Mouse (Mus musculus): Measurements from ENCODE around the gene Lefty2. TPM values are rescaled to one million over a fixed set of nuclear protein-coding genes. Genes with fewer than 3 reads are reported as not detected.
"Not testable (repeated sequence)": the region's sequence is repeated elsewhere in the genome, so short reads cannot be mapped to it uniquely, and the experiment has no call there.

Gene Lefty2
- polyA plus RNA-seq, 1 experiment from 2014 or later, result 0.05 TPM

DNA sequence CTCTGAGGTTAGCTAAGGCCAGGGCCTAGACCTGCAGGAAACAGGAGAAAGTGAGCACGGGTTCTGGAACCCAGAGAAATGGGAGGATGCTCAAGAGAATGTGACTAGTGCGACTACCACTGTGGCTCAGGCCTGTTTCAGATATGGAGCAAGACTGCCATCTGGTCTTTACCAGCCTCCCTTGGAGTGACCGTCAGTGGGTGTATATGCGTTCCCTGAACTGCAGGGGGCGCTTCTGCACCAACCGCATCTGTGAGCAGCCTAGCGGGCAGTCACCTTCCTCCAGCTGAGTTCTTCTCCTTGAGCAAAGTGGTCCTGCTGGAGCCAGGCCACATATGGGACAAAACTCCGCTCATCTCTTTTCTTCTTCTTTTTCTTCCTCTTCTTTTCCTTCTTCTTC, 26.8 kb downstream of the Lefty2 start:
- Histone ChIP-seq H3K36me3 (no peaks in the 10 kb centered on the region), H3K4me1 (replicated peaks) (no peaks in the 10 kb centered on the region), H3K27ac (no peak overlapping the region), H3K27me3 (replicated peaks) (no peaks in the 10 kb centered on the region), H3K4me2 (replicated peaks) (no peak overlapping the region), H3K4me3 (replicated peaks) (no peak overlapping the region), H3K9ac (no peak overlapping the region), H3K9me3 (no peaks in the 10 kb centered on the region)
- no peak for ATAC-seq
- WGBS, result 38% methylated on average over 8 of the region's 8 CpGs

GRCm38 (mm10) chr1:180922273-180923048, 29.6 kb downstream of the Lefty2 start:
- Histone ChIP-seq H3K4me2 (replicated peaks) (no peak overlapping the region), H3K27me3 (replicated peaks) (no peaks in the 10 kb centered on the region), H3K27ac (no peak overlapping the region), H3K9me3 (no peaks in the 10 kb centered on the region), H3K4me1 (replicated peaks) (no peaks in the 10 kb centered on the region), H3K4me3 (replicated peaks) (no peak overlapping the region), H3K9ac (no peak overlapping the region), H3K36me3 (no peaks in the 10 kb centered on the region)
- no peak for ATAC-seq
- 67% methylated on average over 6 of the region's 6 CpGs for WGBS

- H3K36me3 ChIP-seq, result no peaks in the 10 kb centered on the region
- H3K9ac ChIP-seq, result no peak overlapping the region
- no peak for ATAC-seq
- H3K9me3 ChIP-seq, result no peaks in the 10 kb centered on the region
- H3K4me1 ChIP-seq (replicated peaks), result no peaks in the 10 kb centered on the region
- no peak overlapping the region for H3K27ac ChIP-seq
- 50% methylated on average over 2 of the region's 2 CpGs for WGBS
- H3K4me3 ChIP-seq (replicated peaks), result no peak overlapping the region
- H3K27me3 ChIP-seq (replicated peaks), result no peaks in the 10 kb centered on the region
- no peak overlapping the region for H3K4me2 ChIP-seq (replicated peaks)
Observed at GRCm38 (mm10) chr1:180924737-180925136, 31.8 kb downstream of the Lefty2 start.

- Histone ChIP-seq H3K4me3 (replicated peaks) (no peak overlapping the region), H3K27me3 (replicated peaks) (no peaks in the 10 kb centered on the region), H3K36me3 (no peaks in the 10 kb centered on the region), H3K4me1 (replicated peaks) (no peaks in the 10 kb centered on the region), H3K27ac (no peak overlapping the region), H3K9me3 (no peaks in the 10 kb centered on the region), H3K9ac (no peak overlapping the region), H3K4me2 (replicated peaks) (no peak overlapping the region)
- WGBS, result 60% methylated on average over 4 of the region's 4 CpGs
- no peak for ATAC-seq
Observed at GRCm38 (mm10) chr1:180926286-180926685, 33.4 kb downstream of the Lefty2 start.

- Histone ChIP-seq H3K4me3 (replicated peaks) (no peak overlapping the region), H3K4me2 (replicated peaks) (no peak overlapping the region), H3K9me3 (no peaks in the 10 kb centered on the region), H3K27ac (no peak overlapping the region), H3K27me3 (replicated peaks) (peaks cover 11% of the 10 kb centered on the region), H3K9ac (no peak overlapping the region), H3K4me1 (replicated peaks) (no peaks in the 10 kb centered on the region), H3K36me3 (no peaks in the 10 kb centered on the region)
- ATAC-seq, result no peak
- WGBS, result 29% methylated on average over 2 of the region's 2 CpGs
Observed at GRCm38 (mm10) chr1:180929599-180929998, 36.7 kb downstream of the Lefty2 start.

GRCm38 (mm10) chr1:180931106-180931505, 38.2 kb downstream of the Lefty2 start:
- 64% methylated on average over 3 of the region's 3 CpGs for WGBS
- peaks cover 24% of the 10 kb centered on the region for H3K27me3 ChIP-seq (replicated peaks)
- ATAC-seq, result no peak
- H3K9me3 ChIP-seq, result no peaks in the 10 kb centered on the region
- H3K36me3 ChIP-seq, result no peaks in the 10 kb centered on the region
- no peak overlapping the region for H3K9ac ChIP-seq
- no peak overlapping the region for H3K4me3 ChIP-seq (replicated peaks)
- no peaks in the 10 kb centered on the region for H3K4me1 ChIP-seq (replicated peaks)
- H3K27ac ChIP-seq, result no peak overlapping the region
- H3K4me2 ChIP-seq (replicated peaks), result no peak overlapping the region

- Histone ChIP-seq H3K36me3 (no peaks in the 10 kb centered on the region), H3K4me2 (replicated peaks) (no peak overlapping the region), H3K9ac (no peak overlapping the region; the same call in 1 of the 2 replicates), H3K4me1 (replicated peaks) (no peaks in the 10 kb centered on the region), H3K4me3 (replicated peaks) (no peak overlapping the region), H3K27me3 (replicated peaks) (peaks cover 25% of the 10 kb centered on the region), H3K9me3 (no peaks in the 10 kb centered on the region), H3K27ac (no peak overlapping the region)
- WGBS, result 38% methylated on average over 6 of the region's 6 CpGs
- no peak for ATAC-seq
Observed at GRCm38 (mm10) chr1:180933659-180934058, 40.8 kb downstream of the Lefty2 start.

DNA sequence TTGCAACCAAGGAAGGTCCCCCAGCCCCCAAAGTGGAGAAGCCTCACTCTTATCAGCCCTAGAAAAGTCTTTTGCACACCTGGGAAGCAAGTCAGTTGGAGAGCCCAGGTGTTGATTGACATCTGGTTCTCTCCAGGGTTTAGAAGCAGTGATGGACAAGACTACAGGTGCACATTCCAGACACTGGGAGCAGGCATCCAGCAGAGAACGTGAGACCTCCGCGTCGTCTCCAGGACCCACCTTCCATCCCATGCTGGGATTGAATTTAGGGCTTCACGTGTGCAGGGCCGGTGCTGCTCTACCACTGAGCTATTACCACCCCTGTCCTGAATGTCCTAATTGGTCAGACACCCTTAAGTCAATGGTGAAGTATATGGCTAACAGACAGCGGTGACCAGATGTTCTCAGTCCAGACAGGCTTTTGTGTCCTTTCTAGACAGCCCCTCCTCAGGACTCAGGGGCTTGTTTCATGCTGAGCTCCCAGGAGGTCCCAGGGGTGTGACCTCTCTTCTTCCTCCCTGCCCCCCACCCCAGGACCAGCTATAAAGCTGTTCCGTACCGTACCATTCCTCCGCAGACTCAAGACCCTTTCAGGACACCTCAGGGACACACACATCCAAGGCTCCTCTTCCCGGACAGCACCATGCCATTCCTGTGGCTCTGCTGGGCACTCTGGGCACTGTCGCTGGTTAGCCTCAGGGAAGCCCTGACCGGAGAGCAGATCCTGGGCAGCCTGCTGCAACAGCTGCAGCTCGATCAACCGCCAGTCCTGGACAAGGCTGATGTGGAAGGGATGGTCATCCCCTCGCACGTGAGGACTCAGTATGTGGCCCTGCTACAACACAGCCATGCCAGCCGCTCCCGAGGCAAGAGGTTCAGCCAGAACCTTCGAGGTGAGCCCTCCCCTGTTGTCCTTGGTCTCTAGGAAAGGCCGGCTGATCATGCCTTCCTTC, 41.8 kb downstream of the Lefty2 start, which contains the start of gene Lefty1:
Gene Lefty1 (plus strand): TSS at position 556 of the 953 bp plus-strand sequence.
- Histone ChIP-seq H3K27me3 (replicated peaks) (peaks cover 25% of the 10 kb centered on the region), H3K4me2 (replicated peaks) (no peak within 1 kb of the TSS), H3K9ac (no peak within 1 kb of the TSS), H3K4me3 (replicated peaks) (no peak within 1 kb of the TSS), H3K9me3 (no peaks in the 10 kb centered on the region), H3K4me1 (replicated peaks) (no peaks in the 10 kb centered on the region), H3K36me3 (no peaks in the 10 kb centered on the region), H3K27ac (no peak within 1 kb of the TSS)
- whole genome bisulfite sequencing, result 29% methylated on average over 21 of the region's 21 CpGs
- ATAC-seq, result no peak

GRCm38 (mm10) chr1:180936610-180937398, 43.9 kb downstream of the Lefty2 start:
- ATAC-seq, result peak; percentile 92
- Histone ChIP-seq H3K4me3 (replicated peaks) (peak overlapping the region; percentile 29), H3K9ac (peak overlapping the region; percentile 34; the same call in 1 of the 2 replicates), H3K4me2 (replicated peaks) (peak overlapping the region; percentile 72), H3K4me1 (replicated peaks) (peaks cover 11% of the 10 kb centered on the region), H3K27me3 (replicated peaks) (peaks cover 25% of the 10 kb centered on the region)
- H3K9me3 ChIP-seq, H3K36me3 ChIP-seq, H3K27ac ChIP-seq: not testable (repeated sequence)
- 5% methylated on average over 39 of the region's 41 CpGs for WGBS

DNA sequence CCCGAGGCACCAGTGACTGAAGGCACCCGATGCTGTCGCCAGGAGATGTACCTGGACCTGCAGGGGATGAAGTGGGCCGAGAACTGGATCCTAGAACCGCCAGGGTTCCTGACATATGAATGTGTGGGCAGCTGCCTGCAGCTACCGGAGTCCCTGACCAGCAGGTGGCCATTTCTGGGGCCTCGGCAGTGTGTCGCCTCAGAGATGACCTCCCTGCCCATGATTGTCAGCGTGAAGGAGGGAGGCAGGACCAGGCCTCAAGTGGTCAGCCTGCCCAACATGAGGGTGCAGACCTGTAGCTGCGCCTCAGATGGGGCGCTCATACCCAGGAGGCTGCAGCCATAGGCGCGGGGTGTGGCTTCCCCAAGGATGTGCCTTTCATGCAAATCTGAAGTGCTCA, 44.7 kb downstream of the Lefty2 start:
- not testable (repeated sequence) for H3K4me2 ChIP-seq (replicated peaks); ATAC-seq; H3K36me3 ChIP-seq; H3K9me3 ChIP-seq; H3K27ac ChIP-seq; H3K4me3 ChIP-seq (replicated peaks); H3K9ac ChIP-seq
- H3K4me1 ChIP-seq (replicated peaks), result peaks cover 13% of the 10 kb centered on the region
- 57% methylated on average over 13 of the region's 13 CpGs for WGBS
- peaks cover 25% of the 10 kb centered on the region for H3K27me3 ChIP-seq (replicated peaks)

- H3K27me3 ChIP-seq (replicated peaks), result peaks cover 19% of the 10 kb centered on the region
- WGBS, result 81% methylated on average over 2 of the region's 2 CpGs
- H3K27ac ChIP-seq; ATAC-seq; H3K9me3 ChIP-seq; H3K4me3 ChIP-seq (replicated peaks); H3K9ac ChIP-seq; H3K36me3 ChIP-seq; H3K4me2 ChIP-seq (replicated peaks): not testable (repeated sequence)
- H3K4me1 ChIP-seq (replicated peaks), result peaks cover 22% of the 10 kb centered on the region
Observed at GRCm38 (mm10) chr1:180938781-180939180, 45.9 kb downstream of the Lefty2 start.
